Comparison of ENCODE assay signal across 8 mouse cellular contexts in the genomic region with DNA sequence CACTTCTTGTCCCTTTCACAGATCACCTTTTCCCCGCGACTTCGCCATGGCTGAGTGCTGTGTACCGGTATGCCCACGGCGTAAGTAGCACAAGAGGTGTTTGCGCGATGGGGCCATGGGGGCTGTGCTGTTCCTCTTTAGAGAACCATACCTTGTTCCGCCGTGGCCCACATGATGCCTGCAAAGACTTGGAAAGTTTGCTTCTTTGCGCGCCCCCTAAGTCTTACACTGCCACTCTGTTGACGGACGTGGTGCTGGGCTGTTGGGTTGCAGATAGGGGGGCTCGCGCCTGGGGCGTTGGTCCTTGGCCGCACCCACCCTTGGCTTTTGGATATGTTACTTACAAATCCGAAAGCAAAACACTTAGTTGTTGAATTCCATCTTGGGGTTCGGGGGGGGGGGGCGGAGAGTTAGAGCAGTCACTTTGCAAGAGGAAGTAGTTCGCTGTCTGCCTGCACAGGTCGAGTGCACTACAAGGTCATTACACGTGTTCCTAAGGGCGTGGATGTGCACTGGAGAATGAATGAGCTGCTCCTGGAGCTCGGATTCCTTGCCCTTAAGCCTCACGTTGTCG. TPM values are rescaled to one million over a fixed set of nuclear protein-coding genes. Genes with fewer than 3 reads are reported as not detected.
DNase-seq lines count a peak whose midpoint lies in the region; ATAC-seq and TF ChIP-seq lines count a peak whose summit lies in the region.

No protein-coding gene starts in this region.

- no peaks in the 10 kb centered on the region for H3K27me3 ChIP-seq in heart, embryonic 12.5 days (replicated peaks)
- no peaks in the 10 kb centered on the region for H3K27me3 ChIP-seq in hindbrain, embryonic 13.5 days
- no peaks in the 10 kb centered on the region for H3K27me3 ChIP-seq in liver, postnatal 0 days (ENCODE audit: insufficient read depth, low read length)
- H3K27me3 ChIP-seq in stomach, embryonic 16.5 days (ENCODE audit: control insufficient read depth, insufficient read depth, low read length), result no peaks in the 10 kb centered on the region

- H3K36me3 ChIP-seq in heart, embryonic 12.5 days, result peaks cover 34% of the 10 kb centered on the region
- peaks cover 14% of the 10 kb centered on the region for H3K36me3 ChIP-seq in hindbrain, embryonic 13.5 days
- H3K36me3 ChIP-seq in liver, postnatal 0 days (replicated peaks; ENCODE audit: insufficient read depth, low read length), result peaks cover 31% of the 10 kb centered on the region
- H3K36me3 ChIP-seq in stomach, embryonic 16.5 days (ENCODE audit: control insufficient read depth, insufficient read depth, low read length), result peaks cover 10% of the 10 kb centered on the region

- WGBS in heart, embryonic 12.5 days, result under 1% methylated on average over 28 of the region's 28 CpGs
- WGBS in hindbrain, embryonic 13.5 days, result under 1% methylated on average over 28 of the region's 28 CpGs
- under 1% methylated on average over 28 of the region's 28 CpGs for WGBS in liver, postnatal 0 days (ENCODE audit: insufficient replicate concordance)
- WGBS in stomach, embryonic 16.5 days, result under 1% methylated on average over 28 of the region's 28 CpGs

- no peak for ATAC-seq in heart, embryonic 12.5 days (ENCODE audit: insufficient number of reproducible peaks, low FRiP score)
- ATAC-seq in hindbrain, embryonic 13.5 days (ENCODE audit: low FRiP score), result peak; percentile 41
- ATAC-seq in liver, postnatal 0 days, result peak; percentile 9; the same call in 1 of the 2 replicates
- peak; percentile 2; the same call in 1 of the 2 replicates for ATAC-seq in stomach, embryonic 16.5 days (ENCODE audit: insufficient read depth, low FRiP score)

- no peaks in the 10 kb centered on the region for H3K9me3 ChIP-seq in heart, embryonic 12.5 days (replicated peaks)
- H3K9me3 ChIP-seq in hindbrain, embryonic 13.5 days, result no peaks in the 10 kb centered on the region
- H3K9me3 ChIP-seq in liver, postnatal 0 days (ENCODE audit: low read length), result no peaks in the 10 kb centered on the region
- H3K9me3 ChIP-seq in stomach, embryonic 16.5 days (replicated peaks; ENCODE audit: control insufficient read depth, low read length), result no peaks in the 10 kb centered on the region

- TF ChIP-seq EP300 in liver, postnatal 0 days (IDR thresholded peaks at IDR 0.05; ENCODE audit: low read depth), result no peak

- H3K4me1 ChIP-seq in heart, embryonic 12.5 days (replicated peaks), result peaks cover 44% of the 10 kb centered on the region
- peaks cover 26% of the 10 kb centered on the region for H3K4me1 ChIP-seq in hindbrain, embryonic 13.5 days (replicated peaks)
- peaks cover 34% of the 10 kb centered on the region for H3K4me1 ChIP-seq in liver, postnatal 0 days (ENCODE audit: insufficient read depth)
- peaks cover 20% of the 10 kb centered on the region for H3K4me1 ChIP-seq in stomach, embryonic 16.5 days (ENCODE audit: control insufficient read depth, insufficient read depth, low read length)

- H3K27ac ChIP-seq in heart, embryonic 12.5 days (ENCODE audit: poor library complexity, severe bottlenecking), result peak overlapping the region; percentile 95
- H3K27ac ChIP-seq in hindbrain, embryonic 13.5 days, result peak overlapping the region; percentile 92
- peak overlapping the region; percentile 94 for H3K27ac ChIP-seq in liver, postnatal 0 days (ENCODE audit: low read depth)
- H3K27ac ChIP-seq in stomach, embryonic 16.5 days (ENCODE audit: low read length), result peak overlapping the region; percentile 99

- H3K4me2 ChIP-seq in heart, embryonic 12.5 days, result peak overlapping the region; percentile 96
- peak overlapping the region; percentile 84 for H3K4me2 ChIP-seq in hindbrain, embryonic 13.5 days
- H3K4me2 ChIP-seq in liver, postnatal 0 days (ENCODE audit: low read depth, low read length), result peak overlapping the region; percentile 74
- peak overlapping the region; percentile 73 for H3K4me2 ChIP-seq in stomach, embryonic 16.5 days (ENCODE audit: low read depth, low read length)

- peak overlapping the region; percentile 94 for H3K9ac ChIP-seq in heart, embryonic 12.5 days
- peak overlapping the region; percentile 91 for H3K9ac ChIP-seq in hindbrain, embryonic 13.5 days
- H3K9ac ChIP-seq in liver, postnatal 0 days (replicated peaks), result peak overlapping the region; percentile 96
- peak overlapping the region; percentile 97 for H3K9ac ChIP-seq in stomach, embryonic 16.5 days (ENCODE audit: low read length)

- DNase-seq in heart, postnatal 36 days, result no peak
- peak; percentile 51 for DNase-seq in ZHBTc4 (ENCODE audit: low read depth, low spot score)
- peak; percentile 53 for DNase-seq in liver, postnatal 0 days
- no peak for DNase-seq in layer of hippocampus, postnatal 36 days
- DNase-seq in thymus, postnatal 36 days, result no peak

- TF ChIP-seq CTCF in liver, postnatal 0 days (IDR thresholded peaks at IDR 0.05; ENCODE audit: low read depth), result no peak

- intact Hi-C loops in heart, postnatal 36 days (cut with DNase I), result loop anchor here (1.0 kb wide), 1 partner anchor 14 kb away; no protein-coding TSS in a partner anchor

- H3K4me3 ChIP-seq in heart, embryonic 12.5 days, result peak overlapping the region; percentile 94
- peak overlapping the region; percentile 89 for H3K4me3 ChIP-seq in hindbrain, embryonic 13.5 days
- H3K4me3 ChIP-seq in liver, postnatal 0 days (ENCODE audit: low read depth, low read length), result peak overlapping the region; percentile 98
- peak overlapping the region; percentile 64 for H3K4me3 ChIP-seq in stomach, embryonic 16.5 days (replicated peaks; ENCODE audit: low read length)

RNA-seq across cellular contexts. Expression of a gene that starts 6.9 kb away (rescaled TPM):
- polyA plus RNA-seq in heart, embryonic 12.5 days (2016; fragmentation: Nextera tagmentation; extraction: Ambion mirVana), result 444 and 446 TPM in 2 replicates
- 100 to 1,000 TPM; 491 to 519 TPM for total RNA-seq in heart, postnatal 36 days (2021)
- 250 and 265 TPM in 2 replicates for polyA plus RNA-seq in hindbrain, embryonic 13.5 days (2015; fragmentation: Nextera tagmentation; extraction: Ambion mirVana)
- polyA plus RNA-seq in liver, postnatal 0 days (2015; fragmentation: Nextera tagmentation; extraction: Ambion mirVana), result 128 and 129 TPM in 2 replicates
- 289 and 297 TPM in 2 replicates for polyA plus RNA-seq in stomach, embryonic 16.5 days (2015; fragmentation: Nextera tagmentation; extraction: Ambion mirVana)
- total RNA-seq in layer of hippocampus, postnatal 36 days (2021), result 100 to 1,000 TPM; 226 to 241 TPM

RNA-seq across cellular contexts. Expression of a gene that starts 16.9 kb away (rescaled TPM):
- polyA plus RNA-seq in heart, embryonic 12.5 days (2016; fragmentation: Nextera tagmentation; extraction: Ambion mirVana), result 40.8 and 43.5 TPM in 2 replicates
- total RNA-seq in heart, postnatal 36 days (2021), result 1 to 10 TPM; 8.5 to 8.8 TPM
- polyA plus RNA-seq in hindbrain, embryonic 13.5 days (2015; fragmentation: Nextera tagmentation; extraction: Ambion mirVana), result 34.2 TPM in 2 replicates
- 14.2 TPM in 2 replicates for polyA plus RNA-seq in liver, postnatal 0 days (2015; fragmentation: Nextera tagmentation; extraction: Ambion mirVana)
- polyA plus RNA-seq in stomach, embryonic 16.5 days (2015; fragmentation: Nextera tagmentation; extraction: Ambion mirVana), result 36.8 and 39.0 TPM in 2 replicates
- 10 to 100 TPM; 25.5 to 29.8 TPM for total RNA-seq in layer of hippocampus, postnatal 36 days (2021)

Comparison
In these comparisons a context has a peak if more than half of its experiments do, and no peak if none do; other contexts are left out.
1. DNase-seq: peak in ZHBTc4 (single experiment) and liver, postnatal 0 days (single experiment); none in heart, postnatal 36 days (0 of 2), layer of hippocampus, postnatal 36 days (0 of 2) and thymus, postnatal 36 days (0 of 2).
2. Peak in every context shown above with its lines, with median percentiles within 50 percentile points of each other: H3K27ac ChIP-seq, H3K4me2 ChIP-seq, H3K4me3 ChIP-seq and H3K9ac ChIP-seq.